In the genomic region with DNA sequence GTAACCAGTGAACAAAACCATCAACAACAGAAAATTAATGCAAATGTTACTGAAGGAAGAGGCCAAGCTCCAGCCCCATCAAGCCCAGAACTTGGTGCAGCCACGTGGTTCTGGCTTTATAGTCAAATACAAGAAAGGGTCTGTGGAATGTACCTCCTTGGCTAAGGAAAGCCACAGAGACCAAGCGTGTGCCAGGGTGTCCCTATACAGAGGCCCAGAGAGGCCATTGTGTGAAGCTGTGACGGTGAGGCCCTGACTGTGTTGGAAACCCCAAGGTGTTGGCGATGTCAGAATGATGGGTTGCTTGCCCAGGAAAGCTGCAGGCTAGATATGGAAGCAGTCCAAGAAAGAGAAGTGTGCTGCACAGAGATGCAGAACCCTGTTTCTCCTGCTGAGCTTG, we compare ENCODE assay signal across 23 mouse cellular contexts. TPM values are rescaled to one million over a fixed set of nuclear protein-coding genes. Genes with fewer than 3 reads are reported as not detected.
DNase-seq lines count a peak whose midpoint lies in the region; ATAC-seq and TF ChIP-seq lines count a peak whose summit lies in the region.
"Had no signal": no experiment of that assay in that cellular context is flagged by ENCODE, and none has a peak within 500 bp of the region (broad histone marks: within the 10 kb centered on the region; RNA-seq: fewer than 3 reads in every experiment).

No protein-coding gene starts in this region.

- H3K4me3 ChIP-seq in forebrain, embryonic 13.5 days, result no peak overlapping the region
- H3K4me3 ChIP-seq in forebrain, embryonic 11.5 days (ENCODE audit: low read depth, low read length), result no peak overlapping the region
- no peak overlapping the region for H3K4me3 ChIP-seq in limb, embryonic 13.5 days
- no peak overlapping the region for H3K4me3 ChIP-seq in limb, embryonic 10.5 days
- no peak overlapping the region for H3K4me3 ChIP-seq in hindbrain, embryonic 15.5 days
- H3K4me3 ChIP-seq: heart, adult 2 months; heart, embryonic 12.5 days; intestine, embryonic 15.5 days; limb, embryonic 15.5 days; liver, embryonic 13.5 days; megakaryocyte, embryonic 14.5 days had no signal

- H3K4me2 ChIP-seq in forebrain, embryonic 13.5 days, result no peak overlapping the region
- H3K4me2 ChIP-seq in forebrain, embryonic 11.5 days (ENCODE audit: low read depth, low read length, severe bottlenecking), result no peak overlapping the region
- H3K4me2 ChIP-seq in limb, embryonic 13.5 days (replicated peaks), result no peak overlapping the region
- H3K4me2 ChIP-seq in hindbrain, embryonic 15.5 days, result no peak overlapping the region
- H3K4me2 ChIP-seq: heart, embryonic 12.5 days; intestine, embryonic 15.5 days; limb, embryonic 15.5 days; liver, embryonic 13.5 days had no signal

- no peak for DNase-seq in forebrain, embryonic 11.5 days (ENCODE audit: low spot score)
- no peak for DNase-seq in limb, embryonic 10.5 days (ENCODE audit: low spot score)
- DNase-seq in brain, embryonic 14.5 days (ENCODE audit: low read depth), result peak; percentile 62
- no peak for DNase-seq in layer of hippocampus, adult 8-10 months (ENCODE audit: low spot score in 2 of 2)
- DNase-seq in left cerebral cortex, postnatal 4 days, result no peak
- DNase-seq: adrenal gland, postnatal 25 days; B cell, adult 2 months; cerebellum, adult 18-20 months; heart, adult 2 months; kidney, adult 2 months; kidney, postnatal 4 days; liver, embryonic 13.5 days; lung, adult 18-20 months; lung, postnatal 4 days had no signal

- no peaks in the 10 kb centered on the region for H3K36me3 ChIP-seq in forebrain, embryonic 13.5 days (ENCODE audit: poor library complexity, severe bottlenecking)
- H3K36me3 ChIP-seq in forebrain, embryonic 11.5 days (ENCODE audit: control insufficient read depth, insufficient read depth, low read length), result no peaks in the 10 kb centered on the region
- H3K36me3 ChIP-seq in limb, embryonic 13.5 days, result no peaks in the 10 kb centered on the region
- no peaks in the 10 kb centered on the region for H3K36me3 ChIP-seq in limb, embryonic 10.5 days
- H3K36me3 ChIP-seq in hindbrain, embryonic 15.5 days, result no peaks in the 10 kb centered on the region
- H3K36me3 ChIP-seq: heart, embryonic 12.5 days; intestine, embryonic 15.5 days; limb, embryonic 15.5 days; liver, embryonic 13.5 days had no signal

- TF ChIP-seq POLR2A in brain, embryonic 14.5 days (IDR thresholded peaks at IDR 0.05; ENCODE audit: borderline replicate concordance, extremely low read depth, insufficient read depth, insufficient read length, poor library complexity, severe bottlenecking), result no peak

- peak; percentile 51; the same call in 1 of the 2 replicates for ATAC-seq in forebrain, embryonic 13.5 days
- no peak for ATAC-seq in forebrain, embryonic 11.5 days (replicated peaks; ENCODE audit: low FRiP score)
- peak; percentile 55; the same call in 1 of the 2 replicates for ATAC-seq in limb, embryonic 13.5 days (ENCODE audit: low FRiP score, low read depth)
- ATAC-seq in hindbrain, embryonic 15.5 days (ENCODE audit: low FRiP score, low read depth), result peak; percentile 72
- ATAC-seq: intestine, embryonic 15.5 days; lung, postnatal 0 days had no signal

- intact Hi-C loops in left cerebral cortex, postnatal 4 days (cut with DNase I), result no loop called here

- no peaks in the 10 kb centered on the region for H3K27me3 ChIP-seq in forebrain, embryonic 13.5 days
- no peaks in the 10 kb centered on the region for H3K27me3 ChIP-seq in forebrain, embryonic 11.5 days (ENCODE audit: control insufficient read depth, insufficient read depth, low read length)
- H3K27me3 ChIP-seq in limb, embryonic 13.5 days, result no peaks in the 10 kb centered on the region
- no peaks in the 10 kb centered on the region for H3K27me3 ChIP-seq in limb, embryonic 10.5 days (ENCODE audit: low read depth, poor library complexity, severe bottlenecking)
- no peaks in the 10 kb centered on the region for H3K27me3 ChIP-seq in hindbrain, embryonic 15.5 days
- H3K27me3 ChIP-seq: heart, embryonic 12.5 days; intestine, embryonic 15.5 days; limb, embryonic 15.5 days; liver, embryonic 13.5 days had no signal

- H3K4me1 ChIP-seq in forebrain, embryonic 13.5 days, result 0 out of 2 replicates have a peak, but pooled peaks cover 5% of the 10 kb centered on the region
- H3K4me1 ChIP-seq in forebrain, embryonic 11.5 days (replicated peaks; ENCODE audit: control insufficient read depth, insufficient read depth, low read length), result peaks cover 9% of the 10 kb centered on the region; the same call in 1 of the 2 replicates
- H3K4me1 ChIP-seq in limb, embryonic 13.5 days, result peaks cover 45% of the 10 kb centered on the region
- H3K4me1 ChIP-seq in limb, embryonic 10.5 days, result peaks cover 18% of the 10 kb centered on the region
- H3K4me1 ChIP-seq in hindbrain, embryonic 15.5 days (replicated peaks), result no peaks in the 10 kb centered on the region
- H3K4me1 ChIP-seq: heart, embryonic 12.5 days; intestine, embryonic 15.5 days; liver, embryonic 13.5 days; megakaryocyte, embryonic 14.5 days had no signal

- no peaks in the 10 kb centered on the region; the same call in 1 of the 2 replicates for H3K9me3 ChIP-seq in forebrain, embryonic 13.5 days (replicated peaks)
- no peaks in the 10 kb centered on the region for H3K9me3 ChIP-seq in forebrain, embryonic 11.5 days (ENCODE audit: control insufficient read depth, low read length)
- H3K9me3 ChIP-seq in limb, embryonic 13.5 days, result peaks cover 6% of the 10 kb centered on the region; the same call in 1 of the 2 replicates
- no peaks in the 10 kb centered on the region for H3K9me3 ChIP-seq in limb, embryonic 10.5 days (replicated peaks)
- H3K9me3 ChIP-seq in hindbrain, embryonic 15.5 days, result no peaks in the 10 kb centered on the region
- H3K9me3 ChIP-seq: intestine, embryonic 15.5 days; limb, embryonic 15.5 days; liver, embryonic 13.5 days had no signal

- TF ChIP-seq CTCF in brain, embryonic 14.5 days (IDR thresholded peaks at IDR 0.05; ENCODE audit: borderline replicate concordance, extremely low read depth, insufficient read depth, insufficient read length), result no peak

- H3K27ac ChIP-seq in forebrain, embryonic 13.5 days, result no peak overlapping the region
- H3K27ac ChIP-seq in forebrain, embryonic 11.5 days (ENCODE audit: low read depth, low read length), result no peak overlapping the region
- H3K27ac ChIP-seq in limb, embryonic 13.5 days, result peak overlapping the region; percentile 56; the same call in 1 of the 2 replicates
- no peak overlapping the region for H3K27ac ChIP-seq in limb, embryonic 10.5 days
- H3K27ac ChIP-seq in hindbrain, embryonic 15.5 days (replicated peaks), result no peak overlapping the region
- H3K27ac ChIP-seq: heart, adult 2 months; intestine, embryonic 15.5 days; kidney, postnatal 0 days; limb, embryonic 15.5 days; liver, embryonic 13.5 days had no signal

- 55% methylated on average over 4 of the region's 4 CpGs for WGBS in forebrain, embryonic 13.5 days
- 77% methylated on average over 4 of the region's 4 CpGs for WGBS in forebrain, embryonic 11.5 days
- 66% methylated on average over 4 of the region's 4 CpGs for WGBS in limb, embryonic 13.5 days
- WGBS in limb, embryonic 10.5 days, result 91% methylated on average over 4 of the region's 4 CpGs
- WGBS in hindbrain, embryonic 15.5 days, result 51% methylated on average over 4 of the region's 4 CpGs

- H3K9ac ChIP-seq in forebrain, embryonic 13.5 days, result no peak overlapping the region
- no peak overlapping the region for H3K9ac ChIP-seq in forebrain, embryonic 11.5 days (ENCODE audit: low read length)
- H3K9ac ChIP-seq in limb, embryonic 13.5 days, result no peak overlapping the region
- H3K9ac ChIP-seq in hindbrain, embryonic 15.5 days, result no peak overlapping the region
- H3K9ac ChIP-seq: heart, embryonic 12.5 days; intestine, embryonic 15.5 days; limb, embryonic 15.5 days; liver, embryonic 13.5 days had no signal

RNA-seq across cellular contexts. Expression of a gene that starts 56.1 kb away (rescaled TPM):
- 5.9 and 9.2 TPM in 2 replicates for polyA plus RNA-seq in forebrain, embryonic 13.5 days (2015; fragmentation: Nextera tagmentation; extraction: Ambion mirVana)
- 61.2 and 63.4 TPM in 2 replicates for polyA plus RNA-seq in forebrain, embryonic 11.5 days (2014; fragmentation: Nextera tagmentation; extraction: Ambion mirVana)
- polyA plus RNA-seq in limb, embryonic 13.5 days (2015; fragmentation: Nextera tagmentation; extraction: Ambion mirVana), result 88.0 and 100.0 TPM in 2 replicates
- polyA plus RNA-seq in limb, embryonic 10.5 days (2016; fragmentation: Nextera tagmentation; extraction: Ambion mirVana), result 13.2 and 22.8 TPM in 2 replicates
- 3.0 and 9.3 TPM in 2 replicates for polyA plus RNA-seq in brain, embryonic 14.5 days (2012; rRNA removed)
- polyA plus RNA-seq in hindbrain, embryonic 15.5 days (2015; fragmentation: Nextera tagmentation; extraction: Ambion mirVana), result 6.4 and 6.9 TPM in 2 replicates
- total RNA-seq in layer of hippocampus, adult 8-10 months (2022), result 1 to 10 TPM; 1.6 to 3.4 (median 2.7) TPM
- total RNA-seq in left cerebral cortex, postnatal 4 days (2021), result 10 to 100 TPM; 15.3 to 18.1 TPM
